Mouse (Mus musculus) neural tube, embryonic 14.5 days (tissue): Measurements from ENCODE around the gene Pole2. TPM values are rescaled to one million over a fixed set of nuclear protein-coding genes. Genes with fewer than 3 reads are reported as not detected.

Experiments used
- ATAC-seq: fragments of 200-750 bp; cut with Nextera tagmentation; 2 replicates; pipeline ENCODE4 v1.8.0; 2017; ENCODE audit warnings: low read depth, mild to moderate bottlenecking, moderate TSS enrichment, moderate library complexity
- H3K27ac ChIP-seq: fragments of 300-500 bp; sonication (generic); 2 replicates; pipeline ENCODE4 v1.5.1; 2014; ENCODE audit warnings: low read depth, mild to moderate bottlenecking, control low read depth, low read length, moderate library complexity, mixed read lengths
- H3K27me3 ChIP-seq: fragments of 300-500 bp; sonication (generic); 2 replicates; pipeline ENCODE4 v1.6.1; 2014; ENCODE audit warnings: low read length; ENCODE audit not compliant: control insufficient read depth, insufficient read depth
- H3K36me3 ChIP-seq: fragments of 300-500 bp; sonication (generic); 2 replicates; pipeline ENCODE4 v1.6.1; 2014; ENCODE audit warnings: low read length, mixed read lengths; ENCODE audit not compliant: control insufficient read depth, insufficient read depth
- H3K4me1 ChIP-seq: fragments of 300-500 bp; sonication (generic); 2 replicates; pipeline ENCODE4 v1.6.1; 2014; ENCODE audit warnings: low read length; ENCODE audit not compliant: control insufficient read depth, insufficient read depth
- H3K4me2 ChIP-seq: fragments of 300-500 bp; sonication (generic); 2 replicates; pipeline ENCODE4 v1.6.1; 2014; ENCODE audit warnings: mild to moderate bottlenecking, low read depth, low read length, control low read depth
- H3K4me3 ChIP-seq: fragments of 300-500 bp; sonication (generic); 2 replicates; pipeline ENCODE4 v1.5.1; 2014; ENCODE audit warnings: low read depth, low read length, control low read depth, mixed read lengths
- H3K9ac ChIP-seq: fragments of 300-500 bp; sonication (generic); replicated peaks from 2 replicates; pipeline ENCODE4 v1.6.1; 2014; ENCODE audit warnings: low read depth, mild to moderate bottlenecking, control low read depth, low read length, mixed read lengths
- H3K9me3 ChIP-seq: fragments of 300-500 bp; sonication (generic); 2 replicates; pipeline ENCODE4 v1.6.1; 2016; ENCODE audit warnings: low read length; ENCODE audit not compliant: control insufficient read depth
- WGBS: fragments of 180-500 bp; shearing (Covaris S2); extraction: QIAGEN DNeasy Blood & Tissue Kit; methylation state at CpG from one replicate; pipeline ENCODE4 v1.1.7; 2014; 5-methylcytosine and 5-hydroxymethylcytosine counted together
- polyA plus RNA-seq: library from polyadenylated mRNA; unstranded; fragments of >200 nt; fragmentation: Nextera tagmentation; extraction: Ambion mirVana; gene quantifications from 2 replicates; pipeline ENCODE4 v1.2.1, GENCODE M21; 2014

Gene Pole2
- polyA plus RNA-seq, 1 experiment from 2014 or later: 3.4 TPM

- H3K9ac ChIP-seq: no peak within 1 kb of the TSS
- ATAC-seq: no peak
- no peaks in the 10 kb centered on the region; the same call in 1 of the 2 replicates for H3K36me3 ChIP-seq
- no peak within 1 kb of the TSS for H3K4me2 ChIP-seq
- WGBS: 58% methylated on average over 16 of the region's 16 CpGs
- H3K4me3 ChIP-seq: no peak within 1 kb of the TSS
- no peaks in the 10 kb centered on the region for H3K9me3 ChIP-seq
- H3K27me3 ChIP-seq: no peaks in the 10 kb centered on the region
- H3K4me1 ChIP-seq: no peaks in the 10 kb centered on the region
- no peak within 1 kb of the TSS for H3K27ac ChIP-seq
These were observed 23.8 kb downstream of the Pole2 start, which contains the start of gene Gm49384 for GRCm38 (mm10) chr12:69204052-69204833. Gene Gm49384, minus strand, starts transcription at chr12:69204267.

GRCm38 (mm10) chr12:69198985-69199384 lies 29.0 kb downstream of the Pole2 start:
- Histone ChIP-seq H3K4me1 (peaks cover 19% of the 10 kb centered on the region; the same call in 1 of the 2 replicates), H3K9ac (no peak overlapping the region), H3K9me3 (no peaks in the 10 kb centered on the region), H3K27me3 (no peaks in the 10 kb centered on the region), H3K4me3 (no peak overlapping the region), H3K27ac (no peak overlapping the region), H3K4me2 (no peak overlapping the region), H3K36me3 (no peaks in the 10 kb centered on the region; the same call in 1 of the 2 replicates)
- no peak for ATAC-seq

GRCm38 (mm10) chr12:69198164-69198535 lies 29.8 kb downstream of the Pole2 start, which contains the start of gene Dnaaf2:
Gene Dnaaf2, minus strand, starts transcription at chr12:69198429.
- Histone ChIP-seq H3K36me3 (no peaks in the 10 kb centered on the region; the same call in 1 of the 2 replicates), H3K4me1 (peaks cover 19% of the 10 kb centered on the region; the same call in 1 of the 2 replicates), H3K9me3 (no peaks in the 10 kb centered on the region), H3K9ac (peak within 1 kb of the TSS; percentile 83), H3K4me2 (peak within 1 kb of the TSS; percentile 97), H3K4me3 (peak within 1 kb of the TSS; percentile 94), H3K27me3 (no peaks in the 10 kb centered on the region), H3K27ac (peak within 1 kb of the TSS; percentile 93)
- peak; percentile 30 for ATAC-seq
- WGBS: 1% methylated on average over 18 of the region's 18 CpGs

GRCm38 (mm10) chr12:69197378-69198163 lies 30.4 kb downstream of the Pole2 start:
- Histone ChIP-seq H3K4me2 (peak overlapping the region; percentile 97), H3K27me3 (no peaks in the 10 kb centered on the region)

GRCm38 (mm10) chr12:69196444-69197377 lies 31.3 kb downstream of the Pole2 start, which contains the start of gene Gm49383:
Gene Gm49383, minus strand, starts transcription at chr12:69197104.
- Histone ChIP-seq H3K36me3 (no peaks in the 10 kb centered on the region; the same call in 1 of the 2 replicates), H3K9ac (peak within 1 kb of the TSS; percentile 83), H3K27me3 (no peaks in the 10 kb centered on the region), H3K27ac (peak within 1 kb of the TSS; percentile 93), H3K9me3 (no peaks in the 10 kb centered on the region), H3K4me2 (peak within 1 kb of the TSS; percentile 97), H3K4me3 (peak within 1 kb of the TSS; percentile 94), H3K4me1 (peaks cover 19% of the 10 kb centered on the region; the same call in 1 of the 2 replicates)
- peak; percentile 82 for ATAC-seq
- under 1% methylated on average over 75 of the region's 75 CpGs for WGBS

More at GRCm38 (mm10) chr12:69197378-69198163, 30.4 kb downstream of the Pole2 start:
- ATAC-seq: peak; percentile 79
- WGBS: under 1% methylated on average over 86 of the region's 94 CpGs
- no peaks in the 10 kb centered on the region for H3K9me3 ChIP-seq
- peak overlapping the region; percentile 93 for H3K27ac ChIP-seq
- H3K4me3 ChIP-seq: peak overlapping the region; percentile 94
- peaks cover 19% of the 10 kb centered on the region; the same call in 1 of the 2 replicates for H3K4me1 ChIP-seq
- H3K36me3 ChIP-seq: no peaks in the 10 kb centered on the region; the same call in 1 of the 2 replicates
- peak overlapping the region; percentile 83 for H3K9ac ChIP-seq

GRCm38 (mm10) chr12:69192637-69193036 lies 35.4 kb downstream of the Pole2 start:
- H3K27me3 ChIP-seq: no peaks in the 10 kb centered on the region
- WGBS: 97% methylated on average over 2 of the region's 2 CpGs
- no peak overlapping the region for H3K4me3 ChIP-seq
- no peak overlapping the region for H3K9ac ChIP-seq
- no peak overlapping the region for H3K27ac ChIP-seq
- H3K36me3 ChIP-seq: peaks cover 3% of the 10 kb centered on the region; the same call in 1 of the 2 replicates
- no peaks in the 10 kb centered on the region for H3K9me3 ChIP-seq
- H3K4me1 ChIP-seq: peaks cover 5% of the 10 kb centered on the region; the same call in 1 of the 2 replicates
- no peak for ATAC-seq
- H3K4me2 ChIP-seq: no peak overlapping the region

GRCm38 (mm10) chr12:69191396-69191795 lies 36.6 kb downstream of the Pole2 start:
- no peak overlapping the region for H3K9ac ChIP-seq
- no peak overlapping the region for H3K27ac ChIP-seq
- peaks cover 3% of the 10 kb centered on the region; the same call in 1 of the 2 replicates for H3K36me3 ChIP-seq
- WGBS: 92% methylated on average over 5 of the region's 5 CpGs
- no peaks in the 10 kb centered on the region for H3K27me3 ChIP-seq
- no peak overlapping the region for H3K4me2 ChIP-seq
- H3K9me3 ChIP-seq: no peaks in the 10 kb centered on the region
- no peak overlapping the region for H3K4me3 ChIP-seq
- no peak for ATAC-seq
- peaks cover 8% of the 10 kb centered on the region; the same call in 1 of the 2 replicates for H3K4me1 ChIP-seq

- WGBS: 92% methylated on average over 1 of the region's 1 CpGs
- ATAC-seq: no peak
These were observed 37.5 kb downstream of the Pole2 start for GRCm38 (mm10) chr12:69190522-69190921.

More at GRCm38 (mm10) chr12:69190522-69190921, 37.5 kb downstream of the Pole2 start:
- Histone ChIP-seq H3K36me3 (peaks cover 3% of the 10 kb centered on the region; the same call in 1 of the 2 replicates), H3K9me3 (no peaks in the 10 kb centered on the region), H3K9ac (no peak overlapping the region), H3K4me1 (peaks cover 6% of the 10 kb centered on the region), H3K4me3 (no peak overlapping the region), H3K4me2 (no peak overlapping the region), H3K27ac (no peak overlapping the region), H3K27me3 (no peaks in the 10 kb centered on the region)
